ENCODE assay signal across 9 mouse cellular contexts in the genomic region with DNA sequence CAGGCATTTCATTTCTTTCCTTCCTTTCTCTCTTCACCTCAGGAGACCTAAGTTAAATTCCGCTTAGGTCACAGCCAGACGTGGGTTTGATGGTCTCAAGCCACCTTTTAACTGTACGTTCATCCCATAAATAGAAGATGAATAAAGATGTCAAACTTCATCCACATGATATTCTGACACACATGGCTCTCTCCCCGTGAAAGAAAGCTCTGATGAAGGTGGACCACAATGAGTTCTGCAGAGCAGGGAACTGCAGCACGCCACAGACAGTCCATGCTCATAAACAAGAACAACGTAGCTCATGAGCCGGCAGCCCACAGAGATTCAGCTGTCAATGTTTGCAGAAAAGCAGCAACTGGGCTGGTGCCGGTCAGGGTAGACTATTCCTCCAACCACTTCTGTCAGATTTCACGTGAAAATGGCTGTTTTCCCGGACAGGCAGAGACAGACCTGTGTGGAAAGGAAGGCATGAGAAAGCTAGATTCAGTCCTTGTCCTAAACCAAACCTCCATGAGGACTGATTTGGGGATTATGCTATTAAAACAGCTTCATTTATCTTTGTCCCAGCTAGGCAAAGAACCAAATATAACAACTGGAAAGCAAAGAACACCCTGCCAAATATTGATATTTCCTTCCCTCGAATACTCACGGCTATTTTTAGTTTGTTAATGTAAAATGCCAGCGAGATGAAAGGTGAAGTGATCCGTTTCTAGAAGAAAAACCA.
DNase-seq lines count a peak whose midpoint lies in the region; ATAC-seq lines count a peak whose summit lies in the region.
"Had no signal": no experiment of that assay in that cellular context is flagged by ENCODE, and none has a peak within 500 bp of the region (broad histone marks: within the 10 kb centered on the region; RNA-seq: fewer than 3 reads in every experiment).

No protein-coding gene starts in this region.

- no peaks in the 10 kb centered on the region for H3K36me3 ChIP-seq in neural tube, embryonic 11.5 days (ENCODE audit: control insufficient read depth, insufficient read depth, low read length)
- H3K36me3 ChIP-seq in midbrain, embryonic 11.5 days (ENCODE audit: control insufficient read depth, insufficient read depth, low read length), result no peaks in the 10 kb centered on the region

- H3K9me3 ChIP-seq in neural tube, embryonic 11.5 days (ENCODE audit: control insufficient read depth, low read length), result no peaks in the 10 kb centered on the region
- no peaks in the 10 kb centered on the region for H3K9me3 ChIP-seq in midbrain, embryonic 11.5 days (ENCODE audit: control insufficient read depth, low read length)

- peaks cover 48% of the 10 kb centered on the region for H3K4me1 ChIP-seq in neural tube, embryonic 11.5 days (ENCODE audit: control insufficient read depth, insufficient read depth, low read length)
- H3K4me1 ChIP-seq in midbrain, embryonic 11.5 days (ENCODE audit: control insufficient read depth, insufficient read depth, low read length), result peaks cover 48% of the 10 kb centered on the region

- H3K4me2 ChIP-seq in neural tube, embryonic 11.5 days (ENCODE audit: low read depth), result 0 out of 2 replicates have a peak overlapping the region, but pooled peaks have one; percentile 4
- no peak overlapping the region for H3K4me2 ChIP-seq in midbrain, embryonic 11.5 days

- intact Hi-C loops in left cerebral cortex, postnatal 10 days (cut with DNase I), result no loop called here

- 27% methylated on average over 14 of the region's 14 CpGs for WGBS in neural tube, embryonic 11.5 days
- 27% methylated on average over 14 of the region's 14 CpGs for WGBS in midbrain, embryonic 11.5 days

- no peak for ATAC-seq in neural tube, embryonic 11.5 days (ENCODE audit: insufficient read depth, low FRiP score, low TSS enrichment)
- ATAC-seq in midbrain, embryonic 11.5 days (ENCODE audit: low FRiP score), result no peak
- ATAC-seq in CD4-positive, CD25-positive, alpha-beta regulatory T cell, adult 4 months, result no peak

- H3K27me3 ChIP-seq in neural tube, embryonic 11.5 days (ENCODE audit: control insufficient read depth, insufficient read depth, low read length), result no peaks in the 10 kb centered on the region
- no peaks in the 10 kb centered on the region for H3K27me3 ChIP-seq in midbrain, embryonic 11.5 days (ENCODE audit: control insufficient read depth, insufficient read depth, low read length)

- no peak overlapping the region for H3K4me3 ChIP-seq in neural tube, embryonic 11.5 days (ENCODE audit: low read depth, low read length)
- H3K4me3 ChIP-seq in midbrain, embryonic 11.5 days (ENCODE audit: low read depth, low read length), result no peak overlapping the region

- DNase-seq in cerebellum, postnatal 14 days, result peak; percentile 26 to 32
- no peak for DNase-seq in cerebellum, postnatal 4 days (ENCODE audit: low spot score in 2 of 2)
- no peak for DNase-seq in neural tube, embryonic 11.5 days (ENCODE audit: low spot score)
- no peak for DNase-seq in neural tube, embryonic 10.5 days (ENCODE audit: extremely low spot score, low spot score)
- DNase-seq in midbrain, embryonic 11.5 days (ENCODE audit: low spot score, missing footprints), result peak; percentile 92
- DNase-seq in left cerebral cortex, postnatal 10 days (ENCODE audit: extremely low spot score in 1 of 2, low spot score in 2 of 2), result no peak
- DNase-seq in ovary, postnatal 14 days (ENCODE audit: low spot score), result no peak
- DNase-seq: heart, postnatal 14 days had no signal

- H3K9ac ChIP-seq in neural tube, embryonic 11.5 days (ENCODE audit: low read length), result no peak overlapping the region
- H3K9ac ChIP-seq in midbrain, embryonic 11.5 days (ENCODE audit: low read length), result no peak overlapping the region; the same call in 1 of the 2 replicates

- no peak overlapping the region for H3K27ac ChIP-seq in neural tube, embryonic 11.5 days (ENCODE audit: low read depth, low read length)
- peak overlapping the region; percentile 3; the same call in 1 of the 2 replicates for H3K27ac ChIP-seq in midbrain, embryonic 11.5 days (ENCODE audit: low read depth, low read length)

Comparison
In these comparisons a context has a peak if more than half of its experiments do, and no peak if none do; other contexts are left out.
1. DNase-seq: peak in cerebellum, postnatal 14 days (2 of 2) and midbrain, embryonic 11.5 days (single experiment); none in cerebellum, postnatal 4 days (0 of 2), neural tube, embryonic 11.5 days (single experiment), neural tube, embryonic 10.5 days (single experiment), left cerebral cortex, postnatal 10 days (0 of 2) and ovary, postnatal 14 days (single experiment).